Mouse (Mus musculus) heart, embryonic 15.5 days (tissue): Measurements from ENCODE around the gene Tnni2. TPM values are rescaled to one million over a fixed set of nuclear protein-coding genes. Genes with fewer than 3 reads are reported as not detected.

Source experiments
- ATAC-seq: fragments of 200-750 bp; cut with Nextera tagmentation; replicated peaks from 2 replicates; pipeline ENCODE4 v1.8.0; 2017; ENCODE audit warnings: low read depth, moderate TSS enrichment; ENCODE audit not compliant: insufficient number of reproducible peaks, insufficient read depth, low FRiP score
- H3K27ac ChIP-seq: fragments of 300-500 bp; sonication (generic); 2 replicates; pipeline ENCODE4 v1.5.1; 2015; ENCODE audit warnings: mild to moderate bottlenecking, inconsistent platforms
- H3K27me3 ChIP-seq: fragments of 300-500 bp; sonication (generic); 2 replicates; pipeline ENCODE4 v1.6.1; 2015; ENCODE audit warnings: inconsistent platforms
- H3K36me3 ChIP-seq: fragments of 300-500 bp; sonication (generic); 2 replicates; pipeline ENCODE4 v1.6.1; 2015; ENCODE audit warnings: mild to moderate bottlenecking, inconsistent platforms
- H3K4me1 ChIP-seq: fragments of 300-500 bp; sonication (generic); replicated peaks from 2 replicates; pipeline ENCODE4 v1.6.1; 2015; ENCODE audit warnings: inconsistent platforms
- H3K4me2 ChIP-seq: fragments of 300-500 bp; sonication (generic); 2 replicates; pipeline ENCODE4 v1.6.1; 2015; ENCODE audit warnings: inconsistent platforms, mild to moderate bottlenecking, moderate library complexity
- H3K4me3 ChIP-seq: fragments of 300-500 bp; sonication (generic); 2 replicates; pipeline ENCODE4 v1.5.1; 2015; ENCODE audit warnings: mild to moderate bottlenecking, inconsistent platforms
- H3K9ac ChIP-seq: fragments of 300-500 bp; sonication (generic); 2 replicates; pipeline ENCODE4 v1.6.1; 2015; ENCODE audit warnings: mild to moderate bottlenecking, inconsistent platforms
- H3K9me3 ChIP-seq: fragments of 300-500 bp; sonication (generic); replicated peaks from 2 replicates; pipeline ENCODE4 v1.6.1; 2016; ENCODE audit warnings: inconsistent platforms
- WGBS: fragments of 180-500 bp; shearing (Covaris S2); methylation state at CpG from one replicate; pipeline ENCODE4 v1.1.7; 2015; ENCODE audit warnings: mixed read lengths; 5-methylcytosine and 5-hydroxymethylcytosine counted together
- polyA plus RNA-seq: library from polyadenylated mRNA; unstranded; fragments of >200 nt; fragmentation: Nextera tagmentation; extraction: Ambion mirVana; gene quantifications from 2 replicates; pipeline ENCODE4 v1.2.1, GENCODE M21; 2015

The Tnni2 gene
- polyA plus RNA-seq, 1 experiment from 2014 or later: 16.8 TPM

DNA sequence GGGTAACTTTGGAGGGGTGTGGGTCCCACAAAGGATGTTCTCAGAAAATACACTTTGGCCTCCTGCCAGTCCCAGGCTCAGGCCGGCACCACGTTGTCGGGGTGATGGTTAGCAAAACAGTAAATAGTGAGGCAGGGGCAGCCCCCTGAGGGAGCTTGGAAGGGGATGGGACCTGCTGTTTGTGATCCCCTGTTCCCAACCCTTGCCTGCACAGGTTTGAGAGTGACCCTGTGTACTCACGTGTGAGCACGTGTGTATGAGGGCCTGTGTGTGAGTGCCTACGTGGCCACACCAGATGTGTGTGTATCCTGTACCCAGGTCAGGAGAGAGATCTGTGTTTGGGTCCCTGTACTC lies 40.6 kb downstream of the Tnni2 start:
- Histone ChIP-seq H3K9me3 (no peaks in the 10 kb centered on the region), H3K4me2 (peak overlapping the region; percentile 57), H3K9ac (peak overlapping the region; percentile 60), H3K36me3 (peaks cover 6% of the 10 kb centered on the region; the same call in 1 of the 2 replicates), H3K4me1 (peaks cover 88% of the 10 kb centered on the region), H3K27me3 (no peaks in the 10 kb centered on the region), H3K27ac (peak overlapping the region; percentile 96), H3K4me3 (0 out of 2 replicates have a peak overlapping the region, but pooled peaks have one; percentile 25)
- 5% methylated on average over 6 of the region's 6 CpGs for WGBS
- peak; percentile 6 for ATAC-seq

- Histone ChIP-seq H3K36me3 (peaks cover 6% of the 10 kb centered on the region; the same call in 1 of the 2 replicates), H3K4me1 (peaks cover 90% of the 10 kb centered on the region), H3K4me2 (no peak overlapping the region; the same call in 1 of the 2 replicates), H3K27ac (peak overlapping the region; percentile 96), H3K9ac (peak overlapping the region; percentile 60; the same call in 1 of the 2 replicates), H3K27me3 (no peaks in the 10 kb centered on the region), H3K4me3 (no peak overlapping the region), H3K9me3 (no peaks in the 10 kb centered on the region)
- ATAC-seq: peak; percentile 39
- 10% methylated on average over 11 of the region's 11 CpGs for WGBS
These were observed 41.5 kb downstream of the Tnni2 start for GRCm38 (mm10) chr7:142483136-142483535.

DNA sequence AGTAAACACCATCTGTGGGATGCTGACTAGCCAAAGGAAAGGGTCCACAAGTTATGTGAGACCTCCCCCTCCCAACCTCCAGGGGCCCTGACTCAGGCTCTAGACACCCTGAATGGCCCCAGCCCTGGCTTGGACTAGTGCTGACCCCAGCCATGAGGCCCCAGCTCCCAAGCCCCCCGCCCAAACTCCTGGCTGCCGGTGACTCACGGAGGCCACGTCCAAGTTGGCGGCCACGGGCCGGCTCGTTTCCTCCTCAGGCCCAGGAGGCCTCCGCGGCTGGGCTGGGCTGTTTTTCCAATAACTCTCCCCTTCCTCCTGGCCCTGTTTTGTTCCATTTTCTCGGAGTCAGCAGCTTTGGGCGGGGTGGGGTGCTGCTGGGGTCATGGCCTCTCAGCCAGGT lies 43.2 kb downstream of the Tnni2 start:
- Histone ChIP-seq H3K27me3 (no peaks in the 10 kb centered on the region), H3K36me3 (peaks cover 6% of the 10 kb centered on the region; the same call in 1 of the 2 replicates), H3K4me2 (no peak overlapping the region), H3K27ac (peak overlapping the region; percentile 96), H3K9ac (0 out of 2 replicates have a peak overlapping the region, but pooled peaks have one; percentile 12), H3K9me3 (no peaks in the 10 kb centered on the region), H3K4me1 (peaks cover 83% of the 10 kb centered on the region), H3K4me3 (no peak overlapping the region)
- WGBS: 81% methylated on average over 12 of the region's 12 CpGs
- no peak for ATAC-seq

DNA sequence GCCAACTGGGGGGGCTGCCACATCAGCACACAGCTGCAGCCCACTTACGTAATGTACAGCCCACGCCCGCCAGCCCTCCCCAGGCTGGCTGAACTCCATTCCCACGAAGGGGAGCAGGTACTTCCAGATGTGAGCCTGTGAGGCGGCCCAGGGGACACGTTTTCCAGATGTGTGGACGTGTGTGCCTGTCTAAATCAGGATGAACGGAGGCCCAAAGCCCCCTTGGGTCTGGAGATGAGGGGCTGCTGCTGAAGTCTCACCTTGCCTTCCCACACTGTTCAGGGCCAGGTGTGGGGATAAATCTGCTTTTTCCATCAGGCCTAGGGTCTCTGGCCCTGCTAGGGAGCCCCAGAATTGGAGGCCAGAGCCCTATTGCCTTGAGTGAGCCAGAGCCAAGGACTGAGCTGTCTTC lies 45.1 kb downstream of the Tnni2 start:
- 68% methylated on average over 8 of the region's 8 CpGs for WGBS
- Histone ChIP-seq H3K36me3 (peaks cover 20% of the 10 kb centered on the region; the same call in 1 of the 2 replicates), H3K4me1 (peaks cover 65% of the 10 kb centered on the region), H3K9ac (no peak overlapping the region), H3K4me3 (no peak overlapping the region), H3K9me3 (no peaks in the 10 kb centered on the region), H3K27ac (peak overlapping the region; percentile 96), H3K4me2 (no peak overlapping the region), H3K27me3 (no peaks in the 10 kb centered on the region)
- ATAC-seq: no peak

DNA sequence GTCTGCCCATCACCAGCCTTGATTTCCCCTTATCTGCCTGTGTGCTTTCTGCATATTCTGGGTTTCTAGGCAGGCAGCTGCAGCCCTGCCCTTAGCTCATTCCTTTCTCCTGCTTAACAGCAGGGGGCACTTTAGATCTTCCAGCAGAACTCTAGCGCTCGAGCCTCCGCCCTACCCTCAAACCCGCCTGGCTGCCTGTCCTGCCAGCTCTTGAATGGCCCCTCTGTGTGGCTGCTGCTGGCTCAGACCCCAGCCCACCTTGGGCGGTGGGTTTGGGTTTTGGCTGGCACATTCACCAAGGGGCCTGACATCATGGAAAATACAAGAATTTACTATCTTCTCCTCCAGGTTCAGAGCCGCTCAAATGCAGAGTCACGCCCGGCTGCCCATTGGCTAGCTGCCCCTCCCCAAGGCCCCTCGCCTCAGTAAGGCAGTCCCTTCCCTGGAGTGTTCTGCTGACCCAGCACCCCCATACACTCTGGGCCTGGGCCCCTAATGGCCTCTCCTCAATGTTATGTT lies 45.8 kb downstream of the Tnni2 start:
- H3K4me3 ChIP-seq: no peak overlapping the region
- no peaks in the 10 kb centered on the region for H3K27me3 ChIP-seq
- peak; percentile 28; the same call in 1 of the 2 replicates for ATAC-seq
- no peak overlapping the region for H3K4me2 ChIP-seq
- no peak overlapping the region for H3K9ac ChIP-seq
- H3K4me1 ChIP-seq: peaks cover 58% of the 10 kb centered on the region
- H3K36me3 ChIP-seq: peaks cover 22% of the 10 kb centered on the region; the same call in 1 of the 2 replicates
- H3K9me3 ChIP-seq: no peaks in the 10 kb centered on the region
- 27% methylated on average over 9 of the region's 9 CpGs for WGBS
- H3K27ac ChIP-seq: peak overlapping the region; percentile 96

DNA sequence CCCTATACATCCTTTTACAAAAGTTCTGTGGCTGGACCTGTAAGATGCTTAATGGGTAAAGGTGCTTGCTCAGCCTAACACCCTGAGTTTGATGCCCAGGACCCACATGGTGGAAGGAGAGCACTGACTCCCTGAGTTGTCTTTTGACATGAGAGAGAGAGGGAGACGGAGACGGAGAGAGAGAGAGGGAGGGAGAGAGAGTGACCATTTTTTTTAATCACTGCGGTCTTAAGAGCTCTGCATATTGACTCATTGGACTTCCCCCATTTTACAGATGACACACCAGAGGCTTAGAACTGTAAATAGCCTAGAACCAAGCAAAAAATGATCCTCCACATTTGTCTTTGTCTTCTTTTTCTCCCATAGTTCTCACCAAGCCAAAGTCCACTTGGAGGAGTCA lies 46.4 kb downstream of the Tnni2 start:
- no peak overlapping the region for H3K9ac ChIP-seq
- H3K4me3 ChIP-seq: no peak overlapping the region
- H3K9me3 ChIP-seq: no peaks in the 10 kb centered on the region
- ATAC-seq: no peak
- H3K4me1 ChIP-seq: peaks cover 52% of the 10 kb centered on the region
- peaks cover 22% of the 10 kb centered on the region; the same call in 1 of the 2 replicates for H3K36me3 ChIP-seq
- no peaks in the 10 kb centered on the region for H3K27me3 ChIP-seq
- WGBS: 72% methylated on average over 3 of the region's 3 CpGs
- H3K4me2 ChIP-seq: no peak overlapping the region
- peak overlapping the region; percentile 96 for H3K27ac ChIP-seq

DNA sequence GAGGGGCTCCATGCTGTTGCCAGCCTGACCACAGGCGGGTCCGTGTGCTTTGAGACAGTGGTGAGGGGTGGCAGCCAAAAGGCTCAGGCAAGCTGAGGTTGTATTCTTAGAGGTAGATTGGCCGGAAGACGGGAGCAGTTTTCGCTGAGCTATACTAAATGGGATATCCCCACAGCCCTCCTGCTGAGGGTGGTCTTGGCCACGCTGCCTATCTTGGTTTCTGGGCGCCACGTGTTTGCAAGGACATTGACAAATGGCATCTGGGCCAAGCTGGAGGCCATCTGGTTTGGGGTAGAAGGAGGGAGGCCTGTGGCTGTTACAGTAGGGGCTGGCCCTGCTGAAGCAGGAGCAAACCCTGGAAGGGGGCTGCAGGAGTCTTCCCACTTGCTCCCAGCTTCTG lies 51.9 kb downstream of the Tnni2 start:
- H3K9ac ChIP-seq: no peak overlapping the region
- H3K4me3 ChIP-seq: no peak overlapping the region
- 79% methylated on average over 8 of the region's 8 CpGs for WGBS
- H3K36me3 ChIP-seq: 0 out of 2 replicates have a peak, but pooled peaks cover 16% of the 10 kb centered on the region
- H3K4me1 ChIP-seq: peaks cover 13% of the 10 kb centered on the region
- ATAC-seq: no peak
- H3K27me3 ChIP-seq: no peaks in the 10 kb centered on the region
- H3K9me3 ChIP-seq: no peaks in the 10 kb centered on the region
- H3K27ac ChIP-seq: no peak overlapping the region
- H3K4me2 ChIP-seq: no peak overlapping the region

Other genes with a start within 250 kb of the Tnni2 start
- gene Krtap5-3, start 240.4 kb upstream of the Tnni2 start, polyA plus RNA-seq: not detected in 2 replicates
- not detected in 2 replicates for gene Gm7579, start 229.9 kb upstream of the Tnni2 start, polyA plus RNA-seq
- gene Krtap5-5, start 211.8 kb upstream of the Tnni2 start, polyA plus RNA-seq: not detected in 2 replicates
- gene Gm40460, start 200.7 kb upstream of the Tnni2 start, polyA plus RNA-seq: not detected in 2 replicates
- gene Gm2431, start 183.5 kb upstream of the Tnni2 start, polyA plus RNA-seq: not detected in 2 replicates
- gene Gm4559, start 167.4 kb upstream of the Tnni2 start, polyA plus RNA-seq: not detected in 2 replicates
- gene Krtap5-1, start 144.7 kb upstream of the Tnni2 start, polyA plus RNA-seq: not detected in 2 replicates
- gene Krtap5-4, start 138.3 kb upstream of the Tnni2 start, polyA plus RNA-seq: not detected in 2 replicates
- 4.7 and 5.5 TPM in 2 replicates for gene Ifitm10, start 68.1 kb upstream of the Tnni2 start, polyA plus RNA-seq
- gene Gm49369, start 59.1 kb upstream of the Tnni2 start, polyA plus RNA-seq: 1.2 TPM in 1 of 2 replicates, not detected in the other
- gene Ctsd, start 53.8 kb upstream of the Tnni2 start, polyA plus RNA-seq: 389 and 487 TPM in 2 replicates
- 0.48 and 1.7 TPM in 2 replicates for gene Syt8, start 7.0 kb upstream of the Tnni2 start, polyA plus RNA-seq
- gene Lsp1, start 19.0 kb downstream of the Tnni2 start, polyA plus RNA-seq: 49.6 and 83.5 TPM in 2 replicates
- 4.6 and 4.8 TPM in 2 replicates for gene Tnnt3, start 57.0 kb downstream of the Tnni2 start, polyA plus RNA-seq
- gene Mrpl23, start 90.9 kb downstream of the Tnni2 start, polyA plus RNA-seq: 17.0 and 18.7 TPM in 2 replicates
- gene Igf2, start 225.0 kb downstream of the Tnni2 start, polyA plus RNA-seq: 1,178 and 1,276 TPM in 2 replicates
- gene Gm49394, start 228.1 kb downstream of the Tnni2 start, polyA plus RNA-seq: not detected in 2 replicates